Mouse (Mus musculus) megakaryocyte, embryonic 14.5 days (primary cell): ENCODE measurements around the gene Rasgrf1.

ENCODE experiments used
- FLI1 ChIP-seq: IDR thresholded peaks from 2 replicates; pipeline ENCODE4 v1.6.1; 2012; ENCODE audit warnings: low read length, inconsistent platforms, mixed read lengths
- GATA1 ChIP-seq: IDR thresholded peaks from 3 replicates; pipeline ENCODE4 v1.6.1; 2012; ENCODE audit warnings: mixed read lengths, low read length, inconsistent platforms, borderline replicate concordance

GRCm38 (mm10) chr9:89867141-89867540, 42.6 kb upstream of the Rasgrf1 start:
- TF ChIP-seq GATA1, result no peak
- no peak for TF ChIP-seq FLI1
